Mouse (Mus musculus) natural killer cell, adult 2 months (primary cell): ENCODE measurements around the gene Slmap.

Experiments
- DNase-seq, 2 experiments: peaks; one replicate each; pipeline ENCODE4 v3.0.0; 2022; ENCODE audit warnings: low spot score in 2 of 2

Gene Slmap

GRCm38 (mm10) chr14:26477738-26478137 is 57.0 kb downstream of the Slmap start:
- DNase-seq, result peak in 1 of 2 experiments; percentile 37

- no peak for DNase-seq
These were observed 58.3 kb downstream of the Slmap start for GRCm38 (mm10) chr14:26476391-26476790.

GRCm38 (mm10) chr14:26467974-26468373 is 66.8 kb downstream of the Slmap start:
- no peak for DNase-seq

GRCm38 (mm10) chr14:26466544-26467125 is 68.1 kb downstream of the Slmap start:
- DNase-seq, result no peak

GRCm38 (mm10) chr14:26465898-26466297 is 68.8 kb downstream of the Slmap start:
- DNase-seq, result no peak

- peak in 1 of 2 experiments; percentile 17 for DNase-seq
These were observed 75.2 kb downstream of the Slmap start for GRCm38 (mm10) chr14:26459516-26459915.

GRCm38 (mm10) chr14:26454851-26455250 is 79.9 kb downstream of the Slmap start:
- no peak for DNase-seq

GRCm38 (mm10) chr14:26450036-26450800 is 84.5 kb downstream of the Slmap start:
- DNase-seq, result no peak

- DNase-seq, result no peak
These were observed 86.2 kb downstream of the Slmap start for GRCm38 (mm10) chr14:26448581-26448980.

GRCm38 (mm10) chr14:26447223-26447622 is 87.5 kb downstream of the Slmap start:
- DNase-seq, result no peak

GRCm38 (mm10) chr14:26446538-26446937 is 88.2 kb downstream of the Slmap start:
- DNase-seq, result no peak

GRCm38 (mm10) chr14:26442534-26442933 is 92.2 kb downstream of the Slmap start:
- no peak for DNase-seq

- no peak for DNase-seq
These were observed 93.5 kb downstream of the Slmap start for GRCm38 (mm10) chr14:26441041-26441812.

- no peak for DNase-seq
These were observed 94.7 kb downstream of the Slmap start for GRCm38 (mm10) chr14:26439996-26440395.

- DNase-seq, result no peak
These were observed 97.0 kb downstream of the Slmap start for GRCm38 (mm10) chr14:26437771-26438170.

- DNase-seq, result no peak
These were observed 98.4 kb downstream of the Slmap start for GRCm38 (mm10) chr14:26436304-26436703.

- no peak for DNase-seq
These were observed 102.4 kb downstream of the Slmap start for GRCm38 (mm10) chr14:26432320-26432719.

- no peak for DNase-seq
These were observed 102.8 kb downstream of the Slmap start for GRCm38 (mm10) chr14:26431919-26432318.

GRCm38 (mm10) chr14:26420231-26420630 is 114.5 kb downstream of the Slmap start:
- no peak for DNase-seq

GRCm38 (mm10) chr14:26417956-26418355 is 116.8 kb downstream of the Slmap start:
- no peak for DNase-seq

- DNase-seq, result no peak
These were observed 117.6 kb downstream of the Slmap start for GRCm38 (mm10) chr14:26417088-26417487.

- no peak for DNase-seq
These were observed 121.2 kb downstream of the Slmap start for GRCm38 (mm10) chr14:26413581-26413980.

- DNase-seq, result no peak
These were observed 128.0 kb downstream of the Slmap start for GRCm38 (mm10) chr14:26406746-26407145.
